Mouse (Mus musculus): Measurements from ENCODE around the gene Ccr8.

GRCm38 (mm10) chr9:120140652-120141051 is 48.7 kb downstream of the Ccr8 start:
- TF ChIP-seq CTCF (IDR thresholded peaks at IDR 0.05; ENCODE audit: low read depth, low read length) (peak; percentile 68; the same call in 1 of the 2 replicates), POLR2A (IDR thresholded peaks at IDR 0.05; ENCODE audit: extremely low read depth, insufficient read depth, low read length) (no peak)
